In the genomic region with DNA sequence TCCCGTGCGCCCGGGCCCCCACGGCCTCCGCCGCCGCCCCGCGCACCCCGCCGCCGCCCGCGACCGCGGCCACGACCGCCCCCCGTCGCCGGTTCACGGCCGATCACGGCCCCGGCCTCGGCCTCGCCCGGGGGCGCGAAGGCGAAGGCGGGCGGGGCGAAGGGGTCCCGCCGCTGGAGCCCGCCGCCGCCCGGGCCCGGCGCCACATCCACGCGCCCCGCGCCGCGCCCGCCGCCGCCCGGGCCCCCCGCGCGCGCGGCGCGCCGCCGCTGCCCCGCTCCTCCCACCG, we compare ENCODE assay signal across 8 mouse cellular contexts. TPM values are rescaled to one million over a fixed set of nuclear protein-coding genes. Genes with fewer than 3 reads are reported as not detected.
DNase-seq lines count a peak whose midpoint lies in the region; ATAC-seq and TF ChIP-seq lines count a peak whose summit lies in the region.

A gene (minus strand): TSS at position 41 of the 289 bp plus-strand sequence.

- H3K4me2 ChIP-seq in intestine, postnatal 0 days (replicated peaks; ENCODE audit: low read depth), result peak within 1 kb of the TSS; percentile 91
- H3K4me2 ChIP-seq in midbrain, embryonic 13.5 days (replicated peaks), result peak within 1 kb of the TSS; percentile 98

- no peaks in the 10 kb centered on the region for H3K9me3 ChIP-seq in intestine, postnatal 0 days (ENCODE audit: control insufficient read depth)
- H3K9me3 ChIP-seq in midbrain, embryonic 13.5 days, result no peaks in the 10 kb centered on the region

- H3K27ac ChIP-seq in intestine, postnatal 0 days (ENCODE audit: low read depth, low read length), result peak within 1 kb of the TSS; percentile 92
- H3K27ac ChIP-seq in midbrain, embryonic 13.5 days, result peak within 1 kb of the TSS; percentile 94

- TF ChIP-seq CTCF in intestine, postnatal 0 days (IDR thresholded peaks at IDR 0.05; ENCODE audit: low read depth), result no peak

- H3K4me3 ChIP-seq in intestine, postnatal 0 days (ENCODE audit: low read depth, low read length), result peak within 1 kb of the TSS; percentile 82
- peak within 1 kb of the TSS; percentile 93 for H3K4me3 ChIP-seq in midbrain, embryonic 13.5 days (replicated peaks)

- peak within 1 kb of the TSS; percentile 94 for H3K9ac ChIP-seq in intestine, postnatal 0 days (ENCODE audit: low read depth, low read length)
- peak within 1 kb of the TSS; percentile 97 for H3K9ac ChIP-seq in midbrain, embryonic 13.5 days (replicated peaks)

- no peaks in the 10 kb centered on the region for H3K27me3 ChIP-seq in intestine, postnatal 0 days (replicated peaks; ENCODE audit: control insufficient read depth, insufficient read depth, low read length)
- H3K27me3 ChIP-seq in midbrain, embryonic 13.5 days, result peaks cover 3% of the 10 kb centered on the region; the same call in 1 of the 2 replicates

- DNase-seq in heart, adult 18-20 months, result no peak
- DNase-seq in heart, adult 9 months (ENCODE audit: low spot score in 2 of 2), result no peak
- DNase-seq in adrenal gland, adult 8-10 months, result no peak
- DNase-seq in gastrocnemius, postnatal 25 days, result no peak
- no peak for DNase-seq in testis, postnatal 10 days (ENCODE audit: low spot score)
- no peak for DNase-seq in cerebellum, postnatal 36 days

- peaks cover 23% of the 10 kb centered on the region; the same call in 1 of the 2 replicates for H3K4me1 ChIP-seq in intestine, postnatal 0 days (replicated peaks; ENCODE audit: control insufficient read depth, insufficient read depth, low read length)
- H3K4me1 ChIP-seq in midbrain, embryonic 13.5 days (replicated peaks), result peaks cover 48% of the 10 kb centered on the region

- ATAC-seq in intestine, postnatal 0 days, result no peak
- no peak for ATAC-seq in midbrain, embryonic 13.5 days

- 1% methylated on average over 38 of the region's 63 CpGs for WGBS in intestine, postnatal 0 days
- no CpG with 5 or more reads among the region's 63 CpGs for WGBS in midbrain, embryonic 13.5 days

- peaks cover 3% of the 10 kb centered on the region; the same call in 1 of the 2 replicates for H3K36me3 ChIP-seq in intestine, postnatal 0 days (ENCODE audit: control insufficient read depth, insufficient read depth)
- no peaks in the 10 kb centered on the region for H3K36me3 ChIP-seq in midbrain, embryonic 13.5 days

RNA-seq across cellular contexts. Expression of the gene that starts here (rescaled TPM):
- total RNA-seq in heart, adult 18-20 months (2021), result 10 to 100 TPM; 48.6 to 50.2 TPM
- 10 to 100 TPM; 64.1 to 85.4 (median 69.1) TPM for total RNA-seq in adrenal gland, adult 8-10 months (2022)
- total RNA-seq in gastrocnemius, postnatal 25 days (2021), result 10 to 100 TPM; 31.3 to 34.7 TPM
- 13.3 and 14.0 TPM in 2 replicates for polyA plus RNA-seq in intestine, postnatal 0 days (2015; fragmentation: Nextera tagmentation; extraction: Ambion mirVana)
- polyA plus RNA-seq in midbrain, embryonic 13.5 days (2015; fragmentation: Nextera tagmentation; extraction: Ambion mirVana), result 9.3 and 9.9 TPM in 2 replicates
